Mouse (Mus musculus): Measurements from ENCODE around the gene Rgs3. TPM values are rescaled to one million over a fixed set of nuclear protein-coding genes. Genes with fewer than 3 reads are reported as not detected.
"Not testable (repeated sequence)": the region's sequence is repeated elsewhere in the genome, so short reads cannot be mapped to it uniquely, and the experiment has no call there.

Gene Rgs3
- polyA plus RNA-seq, 1 experiment from 2014 or later, result 65.3 TPM

GRCm38 (mm10) chr4:62591326-62591725 lies 31.7 kb downstream of the Rgs3 start:
- H3K4me1 ChIP-seq (replicated peaks), result peaks cover 17% of the 10 kb centered on the region
- no peak overlapping the region for H3K4me2 ChIP-seq
- H3K36me3 ChIP-seq, result no peaks in the 10 kb centered on the region
- WGBS, result 7% methylated on average over 11 of the region's 11 CpGs
- H3K27ac ChIP-seq, result peak overlapping the region; percentile 45; the same call in 1 of the 2 replicates
- no peaks in the 10 kb centered on the region for H3K9me3 ChIP-seq
- no peak overlapping the region for H3K4me3 ChIP-seq
- no peaks in the 10 kb centered on the region for H3K27me3 ChIP-seq
- no peak for ATAC-seq (ENCODE audit: low FRiP score)
- no peak overlapping the region for H3K9ac ChIP-seq

- WGBS, result 92% methylated on average over 24 of the region's 24 CpGs
- H3K27me3 ChIP-seq, H3K27ac ChIP-seq: not testable (repeated sequence)
Observed at GRCm38 (mm10) chr4:62593546-62594240, 34.0 kb downstream of the Rgs3 start.

GRCm38 (mm10) chr4:62594442-62594841 lies 34.8 kb downstream of the Rgs3 start:
- peak overlapping the region; percentile 12; the same call in 1 of the 2 replicates for H3K27ac ChIP-seq
- WGBS, result 47% methylated on average over 5 of the region's 5 CpGs

More at GRCm38 (mm10) chr4:62593546-62594240, 34.0 kb downstream of the Rgs3 start:
- not testable (repeated sequence) for H3K9me3 ChIP-seq; ATAC-seq (ENCODE audit: low FRiP score); H3K4me3 ChIP-seq; H3K36me3 ChIP-seq; H3K9ac ChIP-seq; H3K4me2 ChIP-seq
- peaks cover 21% of the 10 kb centered on the region for H3K4me1 ChIP-seq (replicated peaks)

GRCm38 (mm10) chr4:62596051-62596450 lies 36.4 kb downstream of the Rgs3 start:
- Histone ChIP-seq H3K9ac (no peak overlapping the region; the same call in 1 of the 2 replicates), H3K27ac (no peak overlapping the region), H3K4me2 (no peak overlapping the region), H3K36me3 (no peaks in the 10 kb centered on the region), H3K4me1 (replicated peaks) (peaks cover 17% of the 10 kb centered on the region), H3K9me3 (no peaks in the 10 kb centered on the region), H3K27me3 (no peaks in the 10 kb centered on the region), H3K4me3 (no peak overlapping the region)
- 76% methylated on average over 5 of the region's 5 CpGs for WGBS
- no peak for ATAC-seq (ENCODE audit: low FRiP score)

More at GRCm38 (mm10) chr4:62594442-62594841, 34.8 kb downstream of the Rgs3 start:
- no peak overlapping the region for H3K9ac ChIP-seq
- peaks cover 21% of the 10 kb centered on the region for H3K4me1 ChIP-seq (replicated peaks)
- H3K4me3 ChIP-seq, result no peak overlapping the region
- no peaks in the 10 kb centered on the region for H3K9me3 ChIP-seq
- no peak for ATAC-seq (ENCODE audit: low FRiP score)
- H3K4me2 ChIP-seq, result no peak overlapping the region
- no peaks in the 10 kb centered on the region for H3K36me3 ChIP-seq
- no peaks in the 10 kb centered on the region for H3K27me3 ChIP-seq

- no peak for ATAC-seq (ENCODE audit: low FRiP score)
- H3K9me3 ChIP-seq, result no peaks in the 10 kb centered on the region
- H3K36me3 ChIP-seq, result no peaks in the 10 kb centered on the region
- H3K27me3 ChIP-seq, result no peaks in the 10 kb centered on the region
- H3K4me1 ChIP-seq (replicated peaks), result peaks cover 6% of the 10 kb centered on the region
- WGBS, result 96% methylated on average over 1 of the region's 1 CpGs
- H3K4me2 ChIP-seq, result no peak overlapping the region
- no peak overlapping the region for H3K9ac ChIP-seq
- H3K4me3 ChIP-seq, result no peak overlapping the region
- H3K27ac ChIP-seq, result no peak overlapping the region
Observed at GRCm38 (mm10) chr4:62600549-62600948, 40.9 kb downstream of the Rgs3 start.

GRCm38 (mm10) chr4:62603607-62604006 lies 44.0 kb downstream of the Rgs3 start:
- WGBS, result 88% methylated on average over 4 of the region's 4 CpGs
- Histone ChIP-seq H3K4me3 (no peak overlapping the region), H3K4me2 (no peak overlapping the region), H3K36me3 (no peaks in the 10 kb centered on the region), H3K9ac (no peak overlapping the region), H3K27ac (no peak overlapping the region), H3K4me1 (replicated peaks) (peaks cover 31% of the 10 kb centered on the region), H3K27me3 (no peaks in the 10 kb centered on the region), H3K9me3 (no peaks in the 10 kb centered on the region)
- ATAC-seq (ENCODE audit: low FRiP score), result no peak

GRCm38 (mm10) chr4:62604094-62604493 lies 44.4 kb downstream of the Rgs3 start:
- WGBS, result 52% methylated on average over 4 of the region's 4 CpGs
- Histone ChIP-seq H3K27ac (no peak overlapping the region), H3K4me2 (no peak overlapping the region), H3K9me3 (no peaks in the 10 kb centered on the region), H3K9ac (no peak overlapping the region), H3K4me3 (no peak overlapping the region), H3K36me3 (no peaks in the 10 kb centered on the region), H3K27me3 (no peaks in the 10 kb centered on the region), H3K4me1 (replicated peaks) (peaks cover 35% of the 10 kb centered on the region)
- ATAC-seq (ENCODE audit: low FRiP score), result no peak

- Histone ChIP-seq H3K9ac (no peak overlapping the region), H3K27me3 (no peaks in the 10 kb centered on the region), H3K4me2 (no peak overlapping the region), H3K4me1 (replicated peaks) (peaks cover 50% of the 10 kb centered on the region), H3K4me3 (no peak overlapping the region), H3K9me3 (no peaks in the 10 kb centered on the region), H3K36me3 (no peaks in the 10 kb centered on the region), H3K27ac (peak overlapping the region; percentile 76)
- WGBS, result 90% methylated on average over 9 of the region's 9 CpGs
- ATAC-seq (ENCODE audit: low FRiP score), result no peak
Observed at GRCm38 (mm10) chr4:62605856-62606541, 46.4 kb downstream of the Rgs3 start.

- peaks cover 51% of the 10 kb centered on the region for H3K4me1 ChIP-seq (replicated peaks)
- no peak overlapping the region for H3K9ac ChIP-seq
- no peaks in the 10 kb centered on the region for H3K36me3 ChIP-seq
- H3K27me3 ChIP-seq, result no peaks in the 10 kb centered on the region
- no peaks in the 10 kb centered on the region for H3K9me3 ChIP-seq
- H3K4me2 ChIP-seq, result no peak overlapping the region
- 50% methylated on average over 7 of the region's 7 CpGs for WGBS
- peak overlapping the region; percentile 76 for H3K27ac ChIP-seq
- ATAC-seq (ENCODE audit: low FRiP score), result peak; percentile 29; the same call in 1 of the 2 replicates
- no peak overlapping the region for H3K4me3 ChIP-seq
Observed at GRCm38 (mm10) chr4:62606542-62606882, 46.9 kb downstream of the Rgs3 start.

- peak overlapping the region; percentile 76 for H3K27ac ChIP-seq
- H3K9ac ChIP-seq, result no peak overlapping the region
- no peaks in the 10 kb centered on the region for H3K36me3 ChIP-seq
- no peaks in the 10 kb centered on the region for H3K27me3 ChIP-seq
- WGBS, result 75% methylated on average over 7 of the region's 7 CpGs
- H3K4me1 ChIP-seq (replicated peaks), result peaks cover 52% of the 10 kb centered on the region
- H3K4me2 ChIP-seq, result no peak overlapping the region
- ATAC-seq (ENCODE audit: low FRiP score), result no peak
- H3K9me3 ChIP-seq, result no peaks in the 10 kb centered on the region
- H3K4me3 ChIP-seq, result no peak overlapping the region
Observed at GRCm38 (mm10) chr4:62606905-62607304, 47.3 kb downstream of the Rgs3 start.

GRCm38 (mm10) chr4:62607345-62607744 lies 47.7 kb downstream of the Rgs3 start:
- ATAC-seq (ENCODE audit: low FRiP score), result peak; percentile 40
- WGBS, result 30% methylated on average over 9 of the region's 9 CpGs
- H3K27me3 ChIP-seq, result no peaks in the 10 kb centered on the region
- H3K4me1 ChIP-seq (replicated peaks), result peaks cover 57% of the 10 kb centered on the region
- H3K36me3 ChIP-seq, result no peaks in the 10 kb centered on the region
- H3K4me3 ChIP-seq, result no peak overlapping the region
- no peak overlapping the region for H3K9ac ChIP-seq
- peak overlapping the region; percentile 76 for H3K27ac ChIP-seq
- H3K9me3 ChIP-seq, result no peaks in the 10 kb centered on the region
- H3K4me2 ChIP-seq, result no peak overlapping the region

GRCm38 (mm10) chr4:62607805-62608204 lies 48.2 kb downstream of the Rgs3 start:
- 51% methylated on average over 6 of the region's 6 CpGs for WGBS

GRCm38 (mm10) chr4:62609333-62609732 lies 49.7 kb downstream of the Rgs3 start:
- Histone ChIP-seq H3K4me3 (no peak overlapping the region), H3K4me1 (replicated peaks) (peaks cover 77% of the 10 kb centered on the region), H3K27me3 (no peaks in the 10 kb centered on the region), H3K36me3 (no peaks in the 10 kb centered on the region), H3K9ac (no peak overlapping the region), H3K9me3 (no peaks in the 10 kb centered on the region), H3K4me2 (no peak overlapping the region), H3K27ac (no peak overlapping the region)
- 74% methylated on average over 4 of the region's 4 CpGs for WGBS
- no peak for ATAC-seq (ENCODE audit: low FRiP score)

More at GRCm38 (mm10) chr4:62607805-62608204, 48.2 kb downstream of the Rgs3 start:
- no peak overlapping the region for H3K4me2 ChIP-seq
- H3K4me3 ChIP-seq, result no peak overlapping the region
- H3K9ac ChIP-seq, result no peak overlapping the region
- peaks cover 61% of the 10 kb centered on the region for H3K4me1 ChIP-seq (replicated peaks)
- peak overlapping the region; percentile 76 for H3K27ac ChIP-seq
- no peaks in the 10 kb centered on the region for H3K27me3 ChIP-seq
- ATAC-seq (ENCODE audit: low FRiP score), result peak; percentile 30; the same call in 1 of the 2 replicates
- no peaks in the 10 kb centered on the region for H3K9me3 ChIP-seq
- no peaks in the 10 kb centered on the region for H3K36me3 ChIP-seq

Measured in hindbrain, embryonic 13.5 days (tissue).